Mouse (Mus musculus): ENCODE measurements at regions not wholly inside any gene's neighbourhood (a gene's known extent, or its start where the extent isn't known, plus 50 kb on each side); places are given as distances from the start of the nearest gene placed in this dataset.
"Not testable (repeated sequence)": the region's sequence is repeated elsewhere in the genome, so short reads cannot be mapped to it uniquely, and the experiment has no call there.

- no peak for DNase-seq (ENCODE audit: low read depth, low spot score)
Observed at GRCm38 (mm10) chr5:97831421-97831820, 199.4 kb downstream of the Antxr2 start.

DNA sequence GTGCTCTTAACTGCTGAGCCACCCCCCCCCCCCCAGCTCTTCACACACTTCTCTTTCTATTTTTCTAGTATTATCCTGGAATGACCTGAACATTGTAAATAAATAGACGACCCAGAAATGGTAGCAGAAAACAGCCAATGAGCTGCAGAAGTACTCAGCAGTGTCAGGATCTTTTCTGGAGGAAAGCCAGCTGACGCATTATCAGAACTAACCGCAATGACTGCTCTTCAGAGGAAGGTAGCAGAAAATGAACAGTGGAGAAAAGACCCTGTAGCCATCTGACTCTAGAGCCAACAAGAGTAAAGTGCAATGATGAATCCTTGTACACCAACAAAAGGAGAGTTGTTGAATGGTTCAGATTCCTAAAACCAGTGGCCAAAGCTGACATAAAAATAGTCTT, 213.4 kb downstream of the Antxr2 start:
- no peak for DNase-seq (ENCODE audit: low read depth, low spot score)

- DNase-seq (ENCODE audit: low read depth, low spot score) = no peak
Observed at GRCm38 (mm10) chr5:97815357-97815756, 215.5 kb downstream of the Antxr2 start.

DNA sequence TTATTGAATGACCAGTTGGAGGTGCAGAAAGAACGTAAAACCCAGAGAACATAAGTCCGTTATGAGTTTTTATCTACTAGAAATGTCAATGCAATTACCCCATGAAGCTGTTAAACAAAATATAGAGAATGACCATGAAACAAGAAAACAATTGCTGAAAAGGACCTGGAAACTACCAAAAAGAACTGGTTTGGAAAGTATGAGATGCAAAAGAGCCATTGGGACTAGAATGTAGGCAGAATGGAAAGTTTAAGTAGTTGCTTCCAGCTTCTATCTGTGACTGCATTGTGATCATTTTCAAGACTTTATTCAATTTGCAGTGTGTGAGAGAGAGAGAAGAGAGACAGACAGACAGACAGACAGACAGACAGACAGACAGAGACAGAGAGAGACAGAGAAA, 216.1 kb downstream of the Antxr2 start:
- DNase-seq (ENCODE audit: low read depth, low spot score) = no peak

DNA sequence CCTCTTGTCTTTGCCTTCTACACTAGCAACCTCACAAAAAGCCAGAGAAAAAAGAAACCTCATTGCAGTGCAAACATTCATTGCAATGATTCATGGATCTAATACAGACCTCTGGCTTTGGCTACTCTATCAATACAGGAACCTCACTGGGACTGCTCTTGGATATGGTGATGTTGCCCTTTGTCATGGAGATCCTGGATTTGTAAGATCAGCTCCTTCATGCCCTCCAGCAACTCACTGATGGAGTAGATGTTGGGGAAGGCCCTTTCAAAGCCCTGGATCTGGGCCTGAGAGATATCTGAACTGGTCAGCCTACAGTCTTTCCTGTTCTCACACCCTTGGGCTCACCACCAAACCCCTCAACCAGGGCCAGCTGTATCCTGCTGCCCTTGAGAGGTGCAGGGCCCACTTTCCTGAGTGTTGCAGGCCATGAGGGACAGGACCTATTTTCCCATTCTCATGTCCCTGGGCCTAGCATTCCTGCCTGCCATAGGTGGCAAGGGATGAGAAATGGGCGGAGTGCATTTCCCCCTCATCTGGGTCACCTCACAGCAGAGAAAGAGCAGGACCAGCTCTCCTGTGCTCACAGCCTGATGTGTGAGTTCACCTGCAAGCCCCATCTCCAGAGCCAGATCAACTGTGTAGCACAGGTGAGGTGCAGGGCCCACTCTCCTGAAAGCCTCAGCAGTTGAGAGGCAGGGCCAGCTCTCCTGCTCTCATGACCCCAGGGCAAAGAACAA, 218.1 kb downstream of the Antxr2 start:
- DNase-seq (ENCODE audit: low read depth, low spot score) = no peak

- no peak for DNase-seq (ENCODE audit: low read depth, low spot score)
Observed at GRCm38 (mm10) chr5:97809007-97809406, 221.8 kb downstream of the Antxr2 start.

DNA sequence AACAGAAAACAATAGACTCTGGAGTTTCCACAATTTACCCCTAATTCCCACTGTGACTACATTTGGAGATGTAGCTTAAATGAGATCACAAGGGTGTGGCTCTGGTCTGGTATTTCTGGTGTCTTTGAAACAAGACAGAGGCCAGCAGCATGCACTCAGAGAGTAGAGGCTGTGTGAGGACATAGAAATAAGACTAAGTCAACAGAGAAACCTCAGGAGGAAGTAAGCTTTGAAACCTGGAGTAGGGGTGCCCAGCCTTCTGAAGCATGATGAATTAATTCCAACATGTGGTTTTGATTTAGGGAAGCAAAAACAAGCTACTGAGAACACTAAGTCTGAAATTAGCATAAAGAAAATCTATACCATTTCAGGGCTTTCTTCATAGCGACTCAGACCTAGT, 223.7 kb downstream of the Antxr2 start:
- DNase-seq (ENCODE audit: low read depth, low spot score) = no peak

- DNase-seq (ENCODE audit: low read depth, low spot score) = no peak
Observed at GRCm38 (mm10) chr5:97806754-97807153, 224.1 kb downstream of the Antxr2 start.

GRCm38 (mm10) chr5:97800017-97800416, 230.8 kb downstream of the Antxr2 start:
- no peak for DNase-seq (ENCODE audit: low read depth, low spot score)

- no peak for DNase-seq (ENCODE audit: low read depth, low spot score)
Observed at GRCm38 (mm10) chr5:97788175-97788574, 242.7 kb downstream of the Antxr2 start.

- DNase-seq (ENCODE audit: low read depth, low spot score) = no peak
Observed at GRCm38 (mm10) chr5:97787001-97787400, 243.8 kb downstream of the Antxr2 start.

DNA sequence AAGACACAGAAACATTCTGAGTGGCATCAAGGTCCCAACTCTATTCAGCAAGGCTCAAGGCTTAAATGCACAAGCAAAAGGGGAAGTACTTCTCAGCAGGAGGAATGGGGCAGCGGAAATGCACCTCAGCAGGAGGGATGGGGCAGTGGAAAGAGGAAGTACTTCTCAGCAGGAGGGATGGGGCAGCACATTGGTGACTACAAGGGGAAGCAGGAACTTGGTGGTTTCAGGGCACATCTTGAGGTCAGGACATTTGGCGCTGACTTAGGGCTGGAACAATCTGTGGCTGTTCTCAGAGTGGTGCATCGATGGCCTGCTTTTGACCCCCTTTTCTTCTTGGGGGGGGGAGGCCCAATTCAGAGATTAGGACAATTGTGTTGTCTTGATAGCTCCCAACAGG, 255.7 kb downstream of the Antxr2 start:
- DNase-seq (ENCODE audit: low read depth, low spot score) = not testable (repeated sequence)

DNA sequence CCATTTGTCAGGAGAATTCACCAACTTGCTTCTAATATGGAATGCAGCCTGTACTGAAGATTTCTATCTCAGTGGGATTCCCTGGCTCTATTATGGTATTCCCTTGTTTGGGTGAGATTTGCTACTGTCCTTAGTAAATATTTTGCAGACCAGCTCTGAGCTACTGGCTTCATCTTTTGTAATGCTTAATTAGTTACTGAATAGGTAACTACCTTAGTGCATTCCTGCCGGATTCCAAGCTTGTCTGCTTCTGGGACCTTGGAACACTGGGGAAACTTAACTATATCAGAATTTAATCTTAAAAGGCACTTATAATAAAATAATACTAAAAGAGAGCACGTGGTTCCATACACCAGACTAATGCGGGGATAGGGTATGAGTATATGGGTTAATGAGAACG, 257.4 kb downstream of the Antxr2 start:
- DNase-seq (ENCODE audit: low read depth, low spot score) = not testable (repeated sequence)

DNA sequence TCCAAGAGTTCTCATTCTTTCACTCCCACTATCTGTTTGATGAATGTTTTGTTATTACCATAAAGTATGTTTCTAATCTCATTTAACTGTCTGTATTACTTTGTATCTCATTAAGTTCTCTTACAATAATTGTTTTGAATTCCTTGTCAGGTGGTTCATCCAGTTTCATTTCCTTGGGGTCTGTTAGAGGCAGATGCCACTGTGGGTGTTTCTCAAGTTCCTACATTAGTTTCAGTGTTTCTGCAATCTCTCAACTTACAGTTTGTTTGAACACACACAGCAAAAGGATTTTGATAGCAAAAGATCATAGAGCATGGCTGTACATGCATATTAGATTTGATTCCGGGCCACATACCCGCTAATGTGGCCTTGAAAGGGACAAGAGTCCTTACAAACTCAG, 280.5 kb upstream of the Gk2 start:
- DNase-seq (ENCODE audit: low read depth, low spot score) = no peak

DNA sequence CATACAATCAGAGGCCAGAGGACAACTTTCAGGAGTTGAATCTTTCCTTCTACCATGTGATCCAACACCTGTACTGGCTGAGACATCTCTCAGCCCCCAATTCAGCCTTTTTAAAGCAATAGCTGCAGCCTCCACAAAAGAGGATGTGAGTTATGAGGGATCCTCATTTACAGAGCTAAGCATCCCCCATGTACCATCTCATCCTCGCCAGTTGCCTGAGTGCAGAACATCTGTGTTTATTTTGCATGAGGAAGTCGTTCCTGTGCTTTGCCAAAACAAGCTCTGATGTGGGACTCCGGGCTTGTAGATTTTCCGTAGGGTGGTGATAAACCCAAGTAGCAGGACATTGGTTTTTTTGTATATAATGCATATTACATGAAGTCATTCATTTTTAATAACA, 274.1 kb upstream of the Gk2 start:
- DNase-seq (ENCODE audit: low read depth, low spot score) = no peak

DNA sequence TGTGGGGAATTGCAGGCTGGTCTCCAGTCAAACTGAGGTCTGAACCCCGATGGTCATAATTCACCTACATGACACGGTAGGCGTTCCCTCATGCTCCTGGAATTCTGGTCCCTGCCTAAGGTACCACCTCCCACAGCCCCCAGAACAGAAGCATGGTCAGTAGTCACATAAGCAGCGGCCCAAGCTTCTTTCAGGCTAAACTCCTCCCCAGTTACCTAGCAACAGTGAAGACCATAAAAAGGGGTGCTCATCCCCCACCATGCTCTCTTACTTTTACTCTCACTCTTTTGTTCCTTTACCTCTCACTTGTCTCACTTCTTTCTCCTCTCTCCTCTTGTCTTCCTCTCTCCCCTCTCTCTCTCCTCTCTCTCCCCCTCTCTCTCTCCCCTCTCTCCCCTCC, 262.5 kb upstream of the Gk2 start:
- not testable (repeated sequence) for DNase-seq (ENCODE audit: low read depth, low spot score)

GRCm38 (mm10) chr5:97705270-97705669, 248.4 kb upstream of the Gk2 start:
- no peak for DNase-seq (ENCODE audit: low read depth, low spot score)

GRCm38 (mm10) chr5:97700507-97700906, 243.7 kb upstream of the Gk2 start:
- no peak for DNase-seq (ENCODE audit: low read depth, low spot score)

DNA sequence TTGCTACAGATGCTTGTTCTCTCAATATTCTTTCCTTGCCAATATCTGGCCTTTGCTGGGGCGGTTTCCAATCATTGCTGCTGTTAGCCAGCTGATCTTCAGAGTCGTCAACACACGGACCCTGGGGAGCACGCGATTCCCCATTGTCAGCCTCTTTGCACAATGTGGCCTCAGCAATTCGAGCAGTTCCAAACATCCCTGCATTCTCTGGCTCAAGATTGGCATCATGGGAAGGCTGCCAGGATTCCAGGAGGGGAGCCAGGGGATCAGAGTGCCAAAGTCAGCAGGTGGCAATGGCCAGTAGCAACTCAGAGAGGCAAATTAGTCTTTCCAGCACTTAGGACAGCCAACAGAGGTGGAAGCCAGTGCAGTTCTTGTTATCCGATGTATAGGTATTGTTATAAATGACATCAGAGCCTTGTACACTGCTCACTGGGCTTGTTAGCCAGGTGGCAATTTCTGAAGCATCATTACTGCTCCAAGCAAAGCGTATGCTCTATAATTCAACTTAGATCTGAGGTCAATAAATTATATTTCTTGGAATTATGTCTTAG, 240.8 kb upstream of the Gk2 start:
- DNase-seq (ENCODE audit: low read depth, low spot score) = no peak

- DNase-seq (ENCODE audit: low read depth, low spot score) = no peak
Observed at GRCm38 (mm10) chr5:97693333-97693940, 236.6 kb upstream of the Gk2 start.

- DNase-seq (ENCODE audit: low read depth, low spot score) = no peak
Observed at GRCm38 (mm10) chr5:97685443-97685842, 228.6 kb upstream of the Gk2 start.

DNA sequence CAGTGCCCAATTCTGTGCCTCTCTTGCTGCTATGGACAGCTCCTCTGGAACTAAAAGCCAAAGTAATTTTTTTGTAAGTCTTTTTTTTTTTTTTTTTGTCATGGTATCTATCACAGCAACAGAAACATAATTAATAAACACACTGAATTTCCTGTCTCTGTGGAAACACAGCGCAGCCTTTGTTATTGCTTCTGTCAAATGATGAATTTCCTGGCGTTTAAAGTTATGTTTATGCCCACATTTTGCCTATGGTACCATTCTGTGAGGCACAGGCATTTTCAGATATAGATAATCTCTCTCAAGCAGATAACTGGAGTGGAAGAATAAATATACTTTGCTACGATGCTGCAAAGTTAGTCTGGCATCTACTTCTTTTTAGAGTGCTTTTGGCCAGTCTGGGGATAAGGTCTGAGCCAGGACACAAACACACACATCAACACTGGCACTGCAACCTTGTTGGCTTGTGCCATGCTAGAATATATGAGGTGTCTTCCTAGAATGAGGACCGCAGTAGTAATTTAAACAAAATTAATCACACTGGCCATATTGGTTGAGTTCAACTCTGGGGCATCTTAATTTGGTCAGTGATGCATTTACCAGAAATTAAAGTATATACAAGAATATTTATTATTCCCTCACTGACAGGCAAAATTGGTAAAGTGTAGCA, 227.9 kb upstream of the Gk2 start:
- no peak for DNase-seq (ENCODE audit: low read depth, low spot score)

GRCm38 (mm10) chr5:97669726-97670125, 212.9 kb upstream of the Gk2 start:
- no peak for DNase-seq (ENCODE audit: low read depth, low spot score)
